Mouse (Mus musculus) kidney, adult 2 months (tissue): Measurements from ENCODE around the gene Cacna1g. TPM values are rescaled to one million over a fixed set of nuclear protein-coding genes. Genes with fewer than 3 reads are reported as not detected.
"Not testable (repeated sequence)": the region's sequence is repeated elsewhere in the genome, so short reads cannot be mapped to it uniquely, and the experiment has no call there.

Experiments
- DNase-seq: peaks from one replicate; pipeline ENCODE4 v3.0.0; 2021
- H3K27ac ChIP-seq: fragments of 200-500 bp; 2 replicates; pipeline ENCODE4 v1.5.1; 2012; ENCODE audit warnings: low read depth, low read length, control low read depth, inconsistent platforms; ENCODE audit not compliant: insufficient read depth
- H3K27me3 ChIP-seq: fragments of 200-500 bp; replicated peaks from 2 replicates; pipeline ENCODE4 v1.6.1; 2012; ENCODE audit warnings: mild to moderate bottlenecking, moderate library complexity, low read length, inconsistent platforms; ENCODE audit not compliant: control insufficient read depth, insufficient read depth
- H3K36me3 ChIP-seq: fragments of 200-500 bp; 2 replicates; pipeline ENCODE4 v1.6.1; 2012; ENCODE audit warnings: mild to moderate bottlenecking, moderate library complexity, low read length, inconsistent platforms; ENCODE audit not compliant: control insufficient read depth, insufficient read depth
- H3K4me1 ChIP-seq: fragments of 200-500 bp; 2 replicates; pipeline ENCODE4 v1.6.1; 2011; ENCODE audit warnings: low read length; ENCODE audit not compliant: control insufficient read depth, insufficient read depth
- H3K4me3 ChIP-seq: fragments of 200-500 bp; 2 replicates; pipeline ENCODE4 v1.5.1; 2011; ENCODE audit warnings: mild to moderate bottlenecking, low read depth, low read length, control low read depth; ENCODE audit not compliant: insufficient read depth
- CTCF ChIP-seq: fragments of 200-500 bp; conservative IDR thresholded peaks from 2 replicates; pipeline ENCODE4 v1.5.1; 2011; ENCODE audit warnings: low read depth, mild to moderate bottlenecking, control low read depth, low read length, moderate library complexity, mixed read lengths; ENCODE audit not compliant: insufficient read depth, insufficient read length
- POLR2A ChIP-seq: fragments of 200-500 bp; IDR thresholded peaks from one replicate; pipeline ENCODE4 v1.6.1; 2011; ENCODE audit warnings: low read depth, low read length, control low read depth
- WGBS: fragments of 180-500 bp; shearing (Covaris S2); methylation state at CpG from one replicate; pipeline ENCODE4 v1.1.7; 2018; 5-methylcytosine and 5-hydroxymethylcytosine counted together
- polyA plus RNA-seq: library from polyadenylated mRNA; depleted of rRNA; stranded (reverse); fragments of >200 nt; gene quantifications from 2 replicates; pipeline ENCODE4 v1.2.3, GENCODE M21; 2012

Gene Cacna1g
- polyA plus RNA-seq, 1 experiment: 7.6 TPM

DNA sequence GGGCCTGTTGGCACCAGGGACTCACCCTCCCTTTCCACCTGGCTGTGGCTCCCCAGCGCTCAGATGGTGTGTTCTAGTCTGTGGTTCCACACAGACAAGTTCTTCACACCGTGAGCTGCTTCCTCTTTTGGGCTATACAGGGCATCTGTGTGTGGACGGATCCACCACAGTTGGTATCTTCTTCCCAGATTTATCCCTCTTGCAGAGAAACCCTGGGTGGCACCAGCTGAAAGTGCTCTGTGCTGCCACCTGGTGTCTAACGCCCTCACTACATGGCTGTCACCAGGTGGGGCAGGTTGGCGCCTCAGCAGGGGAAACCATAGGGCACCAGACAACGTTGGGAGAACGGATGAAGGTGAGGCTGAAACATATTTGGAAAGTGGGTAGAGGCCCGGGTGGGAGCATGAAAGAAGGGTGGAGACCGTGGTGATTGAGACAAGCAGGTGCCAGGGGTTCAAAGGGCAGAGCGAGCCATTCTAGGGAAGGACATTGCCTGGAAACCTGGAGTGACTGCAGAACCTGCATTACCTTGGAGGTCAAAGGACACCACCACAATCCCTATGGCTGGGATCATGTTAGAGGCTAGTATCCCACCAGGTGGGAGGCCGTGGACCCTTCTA is 69.2 kb downstream of the Cacna1g start:
- DNase-seq: peak; percentile 85
- H3K4me1 ChIP-seq: peaks cover 13% of the 10 kb centered on the region
- H3K27me3 ChIP-seq: no peaks in the 10 kb centered on the region
- H3K4me3 ChIP-seq: no peak overlapping the region
- no peaks in the 10 kb centered on the region for H3K36me3 ChIP-seq
- WGBS: 19% methylated on average over 11 of the region's 11 CpGs
- TF ChIP-seq CTCF (peak; percentile 94), POLR2A (no peak)
- peak overlapping the region; percentile 59 for H3K27ac ChIP-seq

DNA sequence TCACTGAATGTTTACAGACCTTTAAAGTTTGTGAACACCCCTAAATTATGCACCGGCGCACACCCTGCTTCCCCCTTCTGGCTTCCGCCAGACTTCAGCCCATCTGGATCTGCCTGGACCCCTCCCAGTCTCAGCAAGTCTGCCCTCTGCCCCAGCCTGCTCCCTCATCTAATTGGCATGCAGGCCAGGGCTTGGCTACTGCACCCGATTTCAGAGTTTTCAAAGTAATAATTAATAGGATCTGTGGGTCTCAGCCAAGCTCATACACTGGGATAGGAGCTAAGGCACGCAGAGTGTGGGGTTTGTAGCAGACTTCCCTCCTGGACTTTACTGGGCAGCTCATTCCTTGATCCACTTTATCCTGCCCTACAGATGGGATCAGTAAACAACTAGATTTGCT is 69.8 kb downstream of the Cacna1g start:
- no peak for TF ChIP-seq POLR2A
- 19% methylated on average over 5 of the region's 5 CpGs for WGBS
- Histone ChIP-seq H3K27ac (peak overlapping the region; percentile 59), H3K4me3 (no peak overlapping the region), H3K36me3 (no peaks in the 10 kb centered on the region), H3K4me1 (peaks cover 13% of the 10 kb centered on the region), H3K27me3 (no peaks in the 10 kb centered on the region)
- DNase-seq: peak; percentile 94

DNA sequence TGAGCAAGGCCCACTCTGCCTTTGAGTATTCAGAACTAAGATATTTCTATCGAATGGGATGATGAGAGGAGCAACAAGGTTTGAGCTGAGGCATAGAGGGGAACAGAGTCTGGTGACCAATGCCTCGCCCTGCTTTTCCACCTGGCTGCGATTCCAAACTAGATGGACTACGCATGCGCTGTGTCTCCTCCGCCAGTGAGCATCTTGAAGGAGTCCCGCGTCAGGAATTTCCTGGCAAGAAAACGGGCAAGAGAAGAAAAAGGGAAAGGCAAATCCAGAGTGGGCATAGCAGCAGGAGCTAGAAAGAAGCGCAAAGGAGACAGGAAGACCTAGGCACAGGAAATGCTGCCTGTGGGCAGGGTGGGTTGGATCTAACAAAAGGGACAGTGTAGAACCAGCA is 70.2 kb downstream of the Cacna1g start:
- H3K4me1 ChIP-seq: peaks cover 13% of the 10 kb centered on the region
- peak; percentile 55 for DNase-seq
- H3K36me3 ChIP-seq: no peaks in the 10 kb centered on the region
- no peak for TF ChIP-seq CTCF
- TF ChIP-seq POLR2A: no peak
- H3K27me3 ChIP-seq: no peaks in the 10 kb centered on the region
- H3K27ac ChIP-seq: no peak overlapping the region; the same call in 1 of the 2 replicates
- 53% methylated on average over 10 of the region's 10 CpGs for WGBS
- no peak overlapping the region for H3K4me3 ChIP-seq

DNA sequence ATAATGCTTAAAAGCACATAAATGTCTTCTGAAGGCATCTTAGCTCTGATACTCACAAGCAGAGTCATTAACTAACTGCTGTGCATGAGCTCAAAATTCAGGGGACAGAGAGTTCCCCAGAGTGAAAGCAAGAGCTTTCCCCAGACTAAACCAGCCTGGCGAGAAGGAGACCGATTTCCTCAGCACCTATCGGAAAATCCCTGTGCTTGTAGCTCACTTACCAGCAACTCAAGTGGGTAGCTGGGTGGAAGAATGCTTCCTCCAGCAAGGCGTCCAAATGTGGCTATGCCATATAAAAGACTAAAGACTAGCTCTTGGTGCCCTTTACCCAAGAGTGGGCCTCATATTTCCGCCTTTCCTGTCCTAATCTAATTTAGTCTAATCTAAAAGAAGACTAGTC is 71.3 kb downstream of the Cacna1g start:
- H3K4me3 ChIP-seq: no peak overlapping the region
- 89% methylated on average over 5 of the region's 5 CpGs for WGBS
- no peaks in the 10 kb centered on the region for H3K27me3 ChIP-seq
- DNase-seq: no peak
- H3K4me1 ChIP-seq: peaks cover 13% of the 10 kb centered on the region
- H3K36me3 ChIP-seq: no peaks in the 10 kb centered on the region
- TF ChIP-seq POLR2A (no peak), CTCF (no peak)
- no peak overlapping the region for H3K27ac ChIP-seq

DNA sequence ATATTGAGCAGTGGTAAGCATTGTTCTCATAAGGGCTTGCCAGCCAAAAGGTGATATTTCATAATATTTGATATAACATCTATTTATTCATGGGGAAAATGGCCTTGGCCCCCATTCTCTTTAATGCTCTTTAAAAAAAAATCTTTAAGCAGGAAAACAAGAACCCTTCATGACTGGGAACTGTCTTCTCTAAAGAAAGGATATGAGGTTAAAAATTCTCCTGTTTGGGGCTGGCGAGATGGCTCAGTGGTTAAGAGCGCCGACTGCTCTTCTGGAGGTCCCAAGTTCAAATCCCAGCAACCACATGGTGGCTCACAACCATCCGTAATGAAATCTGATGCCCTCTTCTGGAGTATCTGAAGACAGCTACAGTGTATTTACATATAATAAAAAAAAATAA is 72.0 kb downstream of the Cacna1g start:
- not testable (repeated sequence) for H3K27me3 ChIP-seq, H3K36me3 ChIP-seq, H3K27ac ChIP-seq, H3K4me3 ChIP-seq, DNase-seq
- 82% methylated on average over 4 of the region's 4 CpGs for WGBS
- peaks cover 13% of the 10 kb centered on the region for H3K4me1 ChIP-seq

DNA sequence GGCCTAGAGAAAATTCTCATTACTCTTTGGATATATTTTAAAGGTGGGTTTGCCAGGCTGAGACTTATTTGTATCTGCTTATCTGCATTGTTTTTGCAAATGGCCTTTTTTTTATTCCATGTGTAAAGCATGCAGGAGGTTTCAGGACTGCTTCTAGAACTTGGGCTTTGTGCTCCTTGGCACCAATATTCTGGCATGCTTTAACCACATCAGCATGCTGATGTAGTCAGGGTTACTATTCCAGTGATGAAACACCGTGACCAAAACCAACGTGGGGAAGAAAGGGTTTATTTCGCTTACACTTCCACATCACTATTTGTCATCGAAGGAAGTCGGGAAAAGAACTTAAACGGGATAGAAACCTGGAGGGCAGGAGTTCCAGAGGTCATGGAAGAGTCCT is 73.0 kb downstream of the Cacna1g start:
- Histone ChIP-seq H3K4me1 (peaks cover 13% of the 10 kb centered on the region), H3K4me3 (no peak overlapping the region), H3K36me3 (no peaks in the 10 kb centered on the region), H3K27me3 (no peaks in the 10 kb centered on the region), H3K27ac (no peak overlapping the region)
- no peak for DNase-seq
- WGBS: 55% methylated on average over 6 of the region's 6 CpGs
- TF ChIP-seq POLR2A: no peak
- no peak for TF ChIP-seq CTCF

DNA sequence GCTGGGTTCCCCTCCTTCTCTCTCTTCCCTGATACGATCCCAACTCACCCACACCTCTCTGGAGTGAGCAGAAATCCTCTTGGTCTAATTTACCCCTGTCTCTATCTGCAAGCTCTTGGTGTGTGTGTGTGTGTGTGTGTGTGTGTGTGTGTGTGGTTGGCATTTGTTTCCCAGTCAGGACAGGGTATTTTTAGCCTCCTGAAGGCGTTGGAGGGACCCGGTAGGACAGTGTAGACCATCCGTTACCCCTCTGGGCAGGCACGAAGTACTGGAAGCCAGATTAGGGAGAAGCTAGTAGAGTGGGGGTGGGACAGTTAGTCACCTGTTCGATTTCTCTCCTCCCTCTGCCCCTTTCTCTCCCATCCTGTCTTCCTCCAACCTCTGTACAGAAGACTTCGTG is 79.9 kb downstream of the Cacna1g start:
- TF ChIP-seq CTCF (no peak), POLR2A (no peak)
- H3K27ac ChIP-seq: no peak overlapping the region
- H3K4me3 ChIP-seq: no peak overlapping the region
- H3K36me3 ChIP-seq: no peaks in the 10 kb centered on the region
- no peak for DNase-seq
- H3K4me1 ChIP-seq: no peaks in the 10 kb centered on the region
- no peaks in the 10 kb centered on the region for H3K27me3 ChIP-seq
- 83% methylated on average over 7 of the region's 7 CpGs for WGBS

DNA sequence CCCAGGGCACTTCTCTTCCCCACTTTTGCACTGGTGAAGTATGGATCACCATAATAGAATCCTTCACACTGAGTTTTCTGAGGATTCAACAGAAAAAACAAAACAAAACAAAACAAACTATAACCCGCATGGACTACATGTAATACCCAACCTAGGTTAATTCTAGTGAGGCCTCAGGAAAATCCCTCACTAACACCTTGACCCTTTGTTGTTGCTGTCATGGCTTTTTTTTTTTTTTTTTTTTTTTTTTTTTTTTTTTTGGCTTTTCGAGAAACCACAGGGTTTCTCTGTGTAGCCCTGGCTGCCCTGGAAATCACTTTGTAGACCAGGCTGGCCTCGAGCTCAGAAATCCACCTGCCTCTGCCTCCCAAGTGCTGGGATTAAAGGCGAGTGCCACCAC is 80.5 kb downstream of the Cacna1g start:
- H3K4me3 ChIP-seq, DNase-seq, H3K27ac ChIP-seq, H3K36me3 ChIP-seq, H3K27me3 ChIP-seq, H3K4me1 ChIP-seq: not testable (repeated sequence)
- 85% methylated on average over 4 of the region's 4 CpGs for WGBS
